Mouse (Mus musculus) hindbrain, postnatal 0 days (tissue): ENCODE measurements at regions not wholly inside any gene's neighbourhood (a gene's known extent, or its start where the extent isn't known, plus 50 kb on each side); places are given as distances from the start of the nearest gene placed in this dataset.

Experiments
- ATAC-seq: fragments of 200-750 bp; cut with Nextera tagmentation; 2 replicates; pipeline ENCODE4 v1.8.0; 2017; ENCODE audit warnings: mild to moderate bottlenecking, moderate TSS enrichment, moderate library complexity
- DNase-seq: peaks from one replicate; pipeline ENCODE4 v3.0.0-alpha.2; 2015; ENCODE audit warnings: low spot score
- H3K27ac ChIP-seq: fragments of 300-500 bp; sonication (generic); 2 replicates; pipeline ENCODE4 v1.5.1; 2014; ENCODE audit warnings: mild to moderate bottlenecking
- H3K27me3 ChIP-seq: fragments of 300-500 bp; sonication (generic); 2 replicates; pipeline ENCODE4 v1.6.1; 2014; ENCODE audit warnings: low read length, mixed read lengths; ENCODE audit not compliant: insufficient read depth
- H3K36me3 ChIP-seq: fragments of 300-500 bp; sonication (generic); 2 replicates; pipeline ENCODE4 v1.6.1; 2014; ENCODE audit warnings: low read length, mixed read lengths; ENCODE audit not compliant: insufficient read depth
- H3K4me1 ChIP-seq: fragments of 300-500 bp; sonication (generic); 2 replicates; pipeline ENCODE4 v1.6.1; 2014; ENCODE audit warnings: antibody characterized with exemption, low read length, mixed read lengths; ENCODE audit not compliant: insufficient read depth
- H3K4me2 ChIP-seq: fragments of 300-500 bp; sonication (generic); 2 replicates; pipeline ENCODE4 v1.6.1; 2014; ENCODE audit warnings: low read depth, mild to moderate bottlenecking, low read length, moderate library complexity, mixed read lengths
- H3K4me3 ChIP-seq: fragments of 300-500 bp; sonication (generic); 2 replicates; pipeline ENCODE4 v1.5.1; 2014; ENCODE audit warnings: low read length
- H3K9ac ChIP-seq: fragments of 300-500 bp; sonication (generic); replicated peaks from 2 replicates; pipeline ENCODE4 v1.6.1; 2014; ENCODE audit warnings: mild to moderate bottlenecking, low read length, moderate library complexity, mixed read lengths
- H3K9me3 ChIP-seq: fragments of 300-500 bp; sonication (generic); 2 replicates; pipeline ENCODE4 v1.6.1; 2016; ENCODE audit warnings: low read length, mixed read lengths
- CTCF ChIP-seq: IDR thresholded peaks from 2 replicates; pipeline ENCODE4 v1.5.1; 2016; ENCODE audit warnings: antibody characterized with exemption, control low read depth, low read depth
- WGBS: fragments of 180-500 bp; shearing (Covaris S2); extraction: QIAGEN DNeasy Blood & Tissue Kit; methylation state at CpG from one replicate; pipeline ENCODE4 v1.1.7; 2014; 5-methylcytosine and 5-hydroxymethylcytosine counted together

DNA sequence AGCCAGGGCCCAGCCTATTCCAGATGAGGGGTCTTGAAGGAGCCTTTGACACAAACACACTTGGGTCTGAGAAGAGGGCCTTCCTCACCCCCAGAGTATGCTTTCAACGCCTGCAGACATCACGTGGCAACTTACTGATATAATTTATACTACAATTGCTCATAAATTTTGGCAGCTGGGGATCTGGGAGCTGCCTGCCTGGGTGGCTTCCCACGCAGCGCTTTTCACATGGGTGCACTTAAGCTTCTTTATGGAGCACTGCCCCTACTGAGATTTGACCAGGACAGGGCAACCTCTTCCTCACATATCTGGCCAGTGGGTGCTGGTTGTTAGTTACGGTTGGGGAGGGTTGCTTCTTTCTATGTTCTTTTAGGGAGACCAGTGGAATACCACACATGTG is 61.6 kb downstream of the Spesp1 start:
- WGBS: 56% methylated on average over 5 of the region's 5 CpGs
- no peak for DNase-seq

DNA sequence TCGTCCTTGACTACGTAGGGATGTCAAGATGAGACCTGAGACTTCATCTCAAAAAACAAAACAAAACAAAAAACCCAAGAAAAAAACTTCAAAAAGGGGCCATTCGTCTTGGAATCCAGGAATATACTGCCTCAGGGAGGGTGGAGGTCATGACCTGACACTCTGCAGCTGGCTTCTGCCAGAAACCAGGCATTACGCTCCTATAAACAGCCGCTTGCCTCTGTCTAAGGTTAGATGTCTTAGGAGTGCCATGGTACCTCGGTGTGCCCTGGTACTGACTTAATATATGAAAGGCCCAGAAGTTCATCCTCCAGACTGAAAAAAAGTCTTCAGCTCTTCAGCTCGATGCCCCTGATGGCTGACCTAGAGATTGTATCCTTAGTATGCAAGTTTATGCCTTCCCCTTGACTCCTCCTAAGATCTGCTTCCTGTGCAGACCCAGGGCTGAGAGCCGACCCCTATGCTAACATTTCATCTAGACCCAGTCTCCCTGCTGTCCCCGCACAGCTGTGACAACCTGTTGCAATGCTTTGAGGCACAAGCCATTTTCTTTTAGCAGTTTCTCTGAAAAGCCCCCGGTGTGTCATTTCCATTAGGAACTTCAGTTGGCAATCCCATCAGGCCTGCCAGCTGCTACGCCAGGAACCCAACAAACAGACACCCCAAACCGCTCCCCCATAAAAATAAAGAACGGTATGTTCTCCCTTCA is 66.7 kb downstream of the Spesp1 start:
- Histone ChIP-seq H3K36me3 (no peaks in the 10 kb centered on the region), H3K27ac (no peak overlapping the region), H3K4me3 (no peak overlapping the region), H3K9ac (no peak overlapping the region), H3K4me1 (0 out of 2 replicates have a peak, but pooled peaks cover 6% of the 10 kb centered on the region), H3K9me3 (no peaks in the 10 kb centered on the region), H3K4me2 (no peak overlapping the region), H3K27me3 (no peaks in the 10 kb centered on the region)
- TF ChIP-seq CTCF: no peak
- DNase-seq (peak; percentile 46), ATAC-seq (no peak)
- 65% methylated on average over 13 of the region's 13 CpGs for WGBS

More for the DNA sequence above, 61.6 kb downstream of the Spesp1 start:
- H3K4me2 ChIP-seq: no peak overlapping the region
- no peak overlapping the region for H3K9ac ChIP-seq
- no peaks in the 10 kb centered on the region for H3K9me3 ChIP-seq
- no peak overlapping the region; the same call in 1 of the 2 replicates for H3K27ac ChIP-seq
- no peaks in the 10 kb centered on the region for H3K27me3 ChIP-seq
- no peak for ATAC-seq
- no peak overlapping the region for H3K4me3 ChIP-seq
- TF ChIP-seq CTCF: no peak
- H3K36me3 ChIP-seq: no peaks in the 10 kb centered on the region
- peaks cover 8% of the 10 kb centered on the region; the same call in 1 of the 2 replicates for H3K4me1 ChIP-seq

DNA sequence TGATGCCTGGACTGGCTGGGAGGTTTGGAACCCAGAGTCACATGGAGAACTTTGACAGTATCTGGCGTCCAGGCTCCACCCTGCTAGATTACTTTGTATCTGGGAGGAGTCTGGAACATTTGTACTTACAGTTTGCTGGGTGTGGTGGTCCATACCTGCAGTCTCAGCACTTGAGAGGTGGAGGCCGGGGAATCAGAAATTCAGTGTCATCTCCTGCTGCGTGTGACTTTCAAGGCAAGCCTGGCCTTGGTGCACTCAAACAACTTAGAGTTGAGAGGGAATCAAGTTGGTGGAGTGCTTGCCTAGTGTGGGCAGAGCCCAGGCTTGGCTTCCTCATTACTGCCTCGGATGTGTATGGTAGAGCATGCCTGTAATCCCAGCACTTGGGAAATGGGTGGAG is 67.5 kb downstream of the Spesp1 start:
- no peak overlapping the region for H3K27ac ChIP-seq
- H3K9ac ChIP-seq: no peak overlapping the region
- WGBS: 89% methylated on average over 4 of the region's 4 CpGs
- TF ChIP-seq CTCF: no peak
- no peaks in the 10 kb centered on the region for H3K9me3 ChIP-seq
- no peak overlapping the region for H3K4me3 ChIP-seq
- DNase-seq: no peak
- H3K36me3 ChIP-seq: no peaks in the 10 kb centered on the region
- no peaks in the 10 kb centered on the region for H3K27me3 ChIP-seq
- no peak for ATAC-seq
- 0 out of 2 replicates have a peak, but pooled peaks cover 4% of the 10 kb centered on the region for H3K4me1 ChIP-seq
- no peak overlapping the region for H3K4me2 ChIP-seq

DNA sequence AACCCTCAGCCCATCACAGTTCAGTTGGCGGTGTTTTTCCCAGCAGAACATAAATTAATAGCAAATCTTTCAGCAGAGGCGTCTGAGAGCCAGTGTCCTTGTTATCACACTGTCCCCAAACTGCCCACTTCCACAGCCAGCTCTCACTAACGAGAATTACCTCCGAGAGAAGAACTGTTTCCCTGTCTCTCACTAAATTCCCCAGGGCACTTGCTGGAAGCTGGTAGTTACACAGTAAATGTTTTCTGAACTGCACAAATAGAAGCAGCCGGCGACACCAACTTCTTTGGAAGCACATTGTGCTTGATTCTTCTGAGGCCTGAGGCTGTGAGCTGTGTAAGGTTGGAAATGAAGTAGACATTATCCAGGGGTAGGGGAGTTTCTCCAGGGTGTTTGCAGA is 69.4 kb downstream of the Spesp1 start:
- WGBS: 42% methylated on average over 6 of the region's 6 CpGs
- H3K4me3 ChIP-seq: no peak overlapping the region
- no peaks in the 10 kb centered on the region for H3K9me3 ChIP-seq
- no peak for TF ChIP-seq CTCF
- 0 out of 2 replicates have a peak, but pooled peaks cover 4% of the 10 kb centered on the region for H3K4me1 ChIP-seq
- H3K4me2 ChIP-seq: no peak overlapping the region
- H3K27me3 ChIP-seq: no peaks in the 10 kb centered on the region
- H3K36me3 ChIP-seq: no peaks in the 10 kb centered on the region
- ATAC-seq: no peak
- DNase-seq: peak; percentile 48
- no peak overlapping the region for H3K9ac ChIP-seq
- H3K27ac ChIP-seq: peak overlapping the region; percentile 5; the same call in 1 of the 2 replicates

DNA sequence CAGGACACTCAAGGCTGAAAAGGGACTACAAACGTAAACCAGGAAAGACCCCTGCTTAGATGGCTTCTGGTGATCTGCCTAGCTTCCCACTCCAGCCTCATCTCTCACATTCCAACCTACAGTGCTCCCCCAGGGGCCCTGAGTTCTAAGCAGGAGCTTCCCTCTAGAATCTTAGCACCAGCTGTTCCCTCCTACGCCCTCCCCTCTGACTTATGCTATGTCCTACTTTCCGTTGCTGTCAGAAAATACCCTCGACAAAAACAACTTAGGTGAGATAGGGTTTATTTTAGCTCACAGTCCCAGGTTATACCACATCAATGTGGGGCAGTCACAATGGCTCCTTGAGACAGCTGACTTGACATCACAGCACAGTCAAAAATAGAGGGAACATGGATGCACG is 71.2 kb downstream of the Spesp1 start:
- Histone ChIP-seq H3K27ac (no peak overlapping the region), H3K36me3 (no peaks in the 10 kb centered on the region), H3K4me2 (no peak overlapping the region), H3K9me3 (no peaks in the 10 kb centered on the region), H3K4me3 (no peak overlapping the region), H3K9ac (no peak overlapping the region), H3K4me1 (0 out of 2 replicates have a peak, but pooled peaks cover 4% of the 10 kb centered on the region), H3K27me3 (no peaks in the 10 kb centered on the region)
- ATAC-seq: no peak
- TF ChIP-seq CTCF: no peak
- no peak for DNase-seq
- 82% methylated on average over 5 of the region's 5 CpGs for WGBS

DNA sequence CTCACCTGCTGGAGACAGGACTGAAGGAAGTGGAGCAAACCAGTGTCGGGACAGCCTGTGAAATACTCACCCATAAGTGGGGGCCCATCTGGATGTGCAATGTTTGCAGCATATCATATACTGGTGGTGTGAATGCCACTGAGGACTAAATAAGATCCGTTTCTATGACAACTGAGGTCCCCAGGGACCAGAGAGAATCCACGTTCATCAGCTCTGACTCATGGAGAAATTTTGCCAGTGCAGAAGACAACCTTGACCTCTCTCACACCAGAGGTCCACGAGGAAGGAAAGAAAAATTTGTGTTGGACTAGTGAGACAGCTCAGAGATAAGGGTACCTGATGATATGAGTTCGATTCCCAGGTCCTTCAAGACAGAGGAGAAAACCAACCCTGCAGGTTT is 73.6 kb downstream of the Spesp1 start:
- no peak for TF ChIP-seq CTCF
- no peak overlapping the region for H3K9ac ChIP-seq

DNA sequence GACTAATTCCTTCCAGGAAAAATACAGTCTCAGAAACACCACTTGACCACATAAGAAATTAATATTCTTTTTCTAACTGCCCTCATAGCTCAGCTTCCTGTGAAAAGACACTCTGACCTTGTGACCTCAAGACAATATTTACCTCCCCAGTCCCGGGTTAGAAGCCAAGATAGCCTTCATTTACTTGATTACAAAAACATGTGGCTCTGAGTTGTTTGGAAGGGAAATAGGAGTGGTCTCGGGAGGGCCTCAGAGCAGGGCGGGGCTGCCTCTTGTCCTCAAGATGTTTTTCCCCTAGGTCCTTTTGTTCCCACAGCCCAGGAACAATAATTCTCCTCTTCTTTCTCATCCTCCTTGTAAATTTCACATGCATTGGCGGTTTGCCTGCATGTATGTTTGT is 76.7 kb downstream of the Spesp1 start:
- H3K27ac ChIP-seq: no peak overlapping the region
- no peaks in the 10 kb centered on the region for H3K9me3 ChIP-seq
- ATAC-seq (no peak), DNase-seq (no peak)
- H3K9ac ChIP-seq: no peak overlapping the region
- no peaks in the 10 kb centered on the region for H3K4me1 ChIP-seq
- H3K27me3 ChIP-seq: no peaks in the 10 kb centered on the region
- no peaks in the 10 kb centered on the region for H3K36me3 ChIP-seq
- no peak overlapping the region for H3K4me3 ChIP-seq
- 70% methylated on average over 4 of the region's 4 CpGs for WGBS
- H3K4me2 ChIP-seq: no peak overlapping the region
- no peak for TF ChIP-seq CTCF

More for the DNA sequence above, 73.6 kb downstream of the Spesp1 start:
- Histone ChIP-seq H3K9me3 (no peaks in the 10 kb centered on the region), H3K27ac (no peak overlapping the region), H3K4me3 (no peak overlapping the region), H3K4me1 (0 out of 2 replicates have a peak, but pooled peaks cover 4% of the 10 kb centered on the region), H3K4me2 (no peak overlapping the region), H3K27me3 (no peaks in the 10 kb centered on the region), H3K36me3 (no peaks in the 10 kb centered on the region)
- WGBS: 63% methylated on average over 5 of the region's 5 CpGs
- peak; percentile 40 for DNase-seq
- ATAC-seq: no peak
